Mouse (Mus musculus): ENCODE results near the gene Aco2. TPM values are rescaled to one million over a fixed set of nuclear protein-coding genes. Genes with fewer than 3 reads are reported as not detected.

Aco2 gene
- total and polyA plus RNA-seq, 2 experiments from 2014 or later = 298 to 536 TPM

GRCm38 (mm10) chr15:81943176-81943749 is 71.2 kb downstream of the Aco2 start:
- Histone ChIP-seq H3K9ac (replicated peaks; ENCODE audit: low read length) (no peak overlapping the region), H3K4me3 (ENCODE audit: low read length) (no peak overlapping the region), H3K27me3 (ENCODE audit: insufficient read depth, low read length) (no peaks in the 10 kb centered on the region), H3K4me2 (ENCODE audit: low read depth, low read length) (no peak overlapping the region), H3K36me3 (ENCODE audit: insufficient read depth, low read length) (peaks cover 7% of the 10 kb centered on the region; the same call in 1 of the 2 replicates), H3K4me1 (ENCODE audit: insufficient read depth, low read length) (0 out of 2 replicates have a peak, but pooled peaks cover under 1% of the 10 kb centered on the region), H3K27ac (no peak overlapping the region), H3K9me3 (ENCODE audit: low read length) (no peaks in the 10 kb centered on the region)
- WGBS = 7% methylated on average over 9 of the region's 9 CpGs
- ATAC-seq (peak; percentile 50; the same call in 1 of the 2 replicates), DNase-seq (ENCODE audit: low spot score) (no peak)
- TF ChIP-seq CTCF (IDR thresholded peaks at IDR 0.05; ENCODE audit: low read depth) = no peak

GRCm38 (mm10) chr15:81949076-81949475 is 77.0 kb downstream of the Aco2 start:
- Histone ChIP-seq H3K36me3 (ENCODE audit: insufficient read depth, low read length) (peaks cover 36% of the 10 kb centered on the region; the same call in 1 of the 2 replicates), H3K4me2 (ENCODE audit: low read depth, low read length) (no peak overlapping the region), H3K4me3 (ENCODE audit: low read length) (no peak overlapping the region), H3K27ac (no peak overlapping the region), H3K4me1 (ENCODE audit: insufficient read depth, low read length) (no peaks in the 10 kb centered on the region), H3K27me3 (ENCODE audit: insufficient read depth, low read length) (no peaks in the 10 kb centered on the region), H3K9me3 (ENCODE audit: low read length) (no peaks in the 10 kb centered on the region), H3K9ac (replicated peaks; ENCODE audit: low read length) (no peak overlapping the region)
- no peak for TF ChIP-seq CTCF (IDR thresholded peaks at IDR 0.05; ENCODE audit: low read depth)
- WGBS = 88% methylated on average over 10 of the region's 10 CpGs
- DNase-seq (ENCODE audit: low spot score) = no peak
- no peak for ATAC-seq

DNA sequence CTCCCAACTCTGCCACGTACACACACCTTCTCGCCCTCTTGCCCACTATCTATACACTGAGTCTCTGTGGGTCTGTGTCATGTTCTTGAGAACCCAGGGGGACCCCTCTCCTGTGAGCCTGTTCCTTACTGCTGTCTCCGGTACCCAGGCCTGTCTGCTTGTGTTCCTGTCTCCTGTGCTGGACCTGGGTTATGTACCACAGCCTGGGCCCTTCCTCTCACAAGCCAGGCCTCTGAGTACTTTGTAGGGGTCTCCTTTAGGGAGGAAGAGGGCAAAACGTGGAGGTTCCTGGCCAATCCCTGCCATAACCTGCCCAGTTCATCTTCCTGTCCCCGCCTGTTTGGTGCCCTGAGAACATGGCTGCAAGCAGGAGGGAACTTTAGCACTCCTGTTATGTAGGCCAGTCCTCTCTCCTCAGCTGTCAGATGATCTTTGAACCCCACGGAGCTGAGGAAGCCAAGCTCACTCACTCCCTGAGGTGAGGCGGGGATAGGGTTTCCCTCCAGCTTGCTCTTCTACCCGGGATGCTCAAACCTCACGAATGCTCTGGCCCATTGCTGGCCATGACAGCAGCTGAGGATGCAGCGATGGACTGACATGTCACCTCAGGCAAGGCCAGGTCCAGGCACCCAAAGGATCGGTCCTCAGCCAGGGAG is 77.5 kb downstream of the Aco2 start:
- DNase-seq (ENCODE audit: low spot score) = no peak
- Histone ChIP-seq H3K4me2 (ENCODE audit: low read depth, low read length) (no peak overlapping the region), H3K9ac (replicated peaks; ENCODE audit: low read length) (no peak overlapping the region), H3K27ac (no peak overlapping the region), H3K9me3 (ENCODE audit: low read length) (no peaks in the 10 kb centered on the region), H3K36me3 (ENCODE audit: insufficient read depth, low read length) (peaks cover 40% of the 10 kb centered on the region; the same call in 1 of the 2 replicates), H3K4me3 (ENCODE audit: low read length) (no peak overlapping the region), H3K4me1 (ENCODE audit: insufficient read depth, low read length) (no peaks in the 10 kb centered on the region), H3K27me3 (ENCODE audit: insufficient read depth, low read length) (no peaks in the 10 kb centered on the region)
- no peak for ATAC-seq
- 70% methylated on average over 11 of the region's 11 CpGs for WGBS
- no peak for TF ChIP-seq CTCF (IDR thresholded peaks at IDR 0.05; ENCODE audit: low read depth)

DNA sequence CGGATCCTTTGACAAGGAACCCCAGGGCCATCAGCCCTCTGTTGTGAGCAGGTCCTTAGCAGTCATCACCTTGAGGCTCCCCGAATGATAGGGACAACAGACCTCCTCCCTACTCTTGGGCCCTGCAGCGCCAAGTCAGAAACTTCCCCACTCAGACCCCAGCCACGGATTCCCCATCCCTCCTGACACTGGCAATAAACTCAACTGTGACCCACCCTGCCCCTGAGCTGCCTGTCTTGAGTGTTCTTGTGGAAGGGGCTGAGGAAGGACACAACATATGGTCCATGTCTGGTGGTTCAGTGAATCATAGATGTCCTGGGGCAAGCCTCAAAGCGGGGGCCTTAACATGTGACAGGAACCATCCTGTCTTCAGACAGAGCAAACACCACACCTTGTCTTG is 78.6 kb downstream of the Aco2 start:
- Histone ChIP-seq H3K9ac (replicated peaks; ENCODE audit: low read length) (no peak overlapping the region), H3K9me3 (ENCODE audit: low read length) (no peaks in the 10 kb centered on the region), H3K27ac (no peak overlapping the region), H3K4me3 (ENCODE audit: low read length) (no peak overlapping the region), H3K36me3 (ENCODE audit: insufficient read depth, low read length) (peaks cover 50% of the 10 kb centered on the region; the same call in 1 of the 2 replicates), H3K27me3 (ENCODE audit: insufficient read depth, low read length) (no peaks in the 10 kb centered on the region), H3K4me2 (ENCODE audit: low read depth, low read length) (no peak overlapping the region), H3K4me1 (ENCODE audit: insufficient read depth, low read length) (no peaks in the 10 kb centered on the region)
- no peak for TF ChIP-seq CTCF (IDR thresholded peaks at IDR 0.05; ENCODE audit: low read depth)
- ATAC-seq = no peak
- 88% methylated on average over 5 of the region's 5 CpGs for WGBS
- DNase-seq (ENCODE audit: low spot score) = no peak

GRCm38 (mm10) chr15:81951159-81951558 is 79.0 kb downstream of the Aco2 start:
- H3K36me3 ChIP-seq (ENCODE audit: insufficient read depth, low read length) = peaks cover 50% of the 10 kb centered on the region; the same call in 1 of the 2 replicates
- 85% methylated on average over 9 of the region's 9 CpGs for WGBS
- TF ChIP-seq CTCF (IDR thresholded peaks at IDR 0.05; ENCODE audit: low read depth) = peak; percentile 22; the same call in 1 of the 2 replicates
- no peaks in the 10 kb centered on the region for H3K27me3 ChIP-seq (ENCODE audit: insufficient read depth, low read length)
- no peak overlapping the region for H3K9ac ChIP-seq (replicated peaks; ENCODE audit: low read length)
- H3K4me1 ChIP-seq (ENCODE audit: insufficient read depth, low read length) = no peaks in the 10 kb centered on the region
- H3K4me3 ChIP-seq (ENCODE audit: low read length) = no peak overlapping the region
- H3K27ac ChIP-seq = no peak overlapping the region
- no peaks in the 10 kb centered on the region for H3K9me3 ChIP-seq (ENCODE audit: low read length)
- peak; percentile 8; the same call in 1 of the 2 replicates for ATAC-seq
- DNase-seq (ENCODE audit: low spot score) = no peak
- H3K4me2 ChIP-seq (ENCODE audit: low read depth, low read length) = no peak overlapping the region

GRCm38 (mm10) chr15:81952310-81952709 is 80.2 kb downstream of the Aco2 start:
- no peak overlapping the region for H3K4me3 ChIP-seq (ENCODE audit: low read length)
- DNase-seq (ENCODE audit: low spot score) = no peak
- H3K27me3 ChIP-seq (ENCODE audit: insufficient read depth, low read length) = no peaks in the 10 kb centered on the region
- H3K4me2 ChIP-seq (ENCODE audit: low read depth, low read length) = no peak overlapping the region
- H3K4me1 ChIP-seq (ENCODE audit: insufficient read depth, low read length) = no peaks in the 10 kb centered on the region
- WGBS = 74% methylated on average over 4 of the region's 4 CpGs
- ATAC-seq = no peak
- no peak overlapping the region for H3K9ac ChIP-seq (replicated peaks; ENCODE audit: low read length)
- peak; percentile 20; the same call in 1 of the 2 replicates for TF ChIP-seq CTCF (IDR thresholded peaks at IDR 0.05; ENCODE audit: low read depth)
- peaks cover 43% of the 10 kb centered on the region; the same call in 1 of the 2 replicates for H3K36me3 ChIP-seq (ENCODE audit: insufficient read depth, low read length)
- H3K9me3 ChIP-seq (ENCODE audit: low read length) = no peaks in the 10 kb centered on the region
- no peak overlapping the region for H3K27ac ChIP-seq

DNA sequence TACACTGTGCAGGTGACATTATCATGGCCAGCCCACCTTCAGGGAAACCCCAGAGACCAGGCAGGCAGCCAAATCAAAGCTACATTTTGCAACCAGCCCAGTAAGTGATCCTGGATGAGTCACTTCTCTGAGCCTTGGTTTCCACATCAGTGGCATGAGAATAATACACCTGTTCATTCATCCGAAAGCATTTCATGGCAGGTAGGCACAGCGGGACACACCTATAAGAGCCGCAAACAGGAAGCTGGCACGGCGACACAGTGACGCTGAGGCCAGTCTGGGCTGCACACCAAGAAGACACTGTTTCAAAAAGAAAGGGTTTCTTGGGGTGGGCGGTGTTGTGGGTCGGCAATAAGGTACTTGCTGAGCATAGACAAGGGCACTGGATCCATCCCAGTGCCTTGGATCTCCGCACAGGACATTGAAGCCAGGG is 82.1 kb downstream of the Aco2 start:
- no peak for TF ChIP-seq CTCF (IDR thresholded peaks at IDR 0.05; ENCODE audit: low read depth)
- Histone ChIP-seq H3K4me2 (ENCODE audit: low read depth, low read length) (no peak overlapping the region), H3K27me3 (ENCODE audit: insufficient read depth, low read length) (no peaks in the 10 kb centered on the region), H3K36me3 (ENCODE audit: insufficient read depth, low read length) (peaks cover 42% of the 10 kb centered on the region; the same call in 1 of the 2 replicates), H3K27ac (no peak overlapping the region), H3K4me1 (ENCODE audit: insufficient read depth, low read length) (no peaks in the 10 kb centered on the region), H3K9me3 (ENCODE audit: low read length) (no peaks in the 10 kb centered on the region), H3K9ac (replicated peaks; ENCODE audit: low read length) (no peak overlapping the region), H3K4me3 (ENCODE audit: low read length) (no peak overlapping the region)
- DNase-seq (ENCODE audit: low spot score) (no peak), ATAC-seq (no peak)
- 94% methylated on average over 9 of the region's 9 CpGs for WGBS

Data from hindbrain, postnatal 0 days (tissue).